Mouse (Mus musculus) heart, postnatal 0 days (tissue): ENCODE measurements at regions not wholly inside any gene's neighbourhood (a gene's known extent, or its start where the extent isn't known, plus 50 kb on each side); places are given as distances from the start of the nearest gene placed in this dataset.

Experiments used
- CTCF ChIP-seq: IDR thresholded peaks from 2 replicates; pipeline ENCODE4 v1.5.1; 2016; ENCODE audit warnings: antibody characterized with exemption, control low read depth, low read depth
- EP300 ChIP-seq: IDR thresholded peaks from 2 replicates; pipeline ENCODE4 v1.6.1; 2016; ENCODE audit warnings: antibody characterized with exemption, low read depth

DNA sequence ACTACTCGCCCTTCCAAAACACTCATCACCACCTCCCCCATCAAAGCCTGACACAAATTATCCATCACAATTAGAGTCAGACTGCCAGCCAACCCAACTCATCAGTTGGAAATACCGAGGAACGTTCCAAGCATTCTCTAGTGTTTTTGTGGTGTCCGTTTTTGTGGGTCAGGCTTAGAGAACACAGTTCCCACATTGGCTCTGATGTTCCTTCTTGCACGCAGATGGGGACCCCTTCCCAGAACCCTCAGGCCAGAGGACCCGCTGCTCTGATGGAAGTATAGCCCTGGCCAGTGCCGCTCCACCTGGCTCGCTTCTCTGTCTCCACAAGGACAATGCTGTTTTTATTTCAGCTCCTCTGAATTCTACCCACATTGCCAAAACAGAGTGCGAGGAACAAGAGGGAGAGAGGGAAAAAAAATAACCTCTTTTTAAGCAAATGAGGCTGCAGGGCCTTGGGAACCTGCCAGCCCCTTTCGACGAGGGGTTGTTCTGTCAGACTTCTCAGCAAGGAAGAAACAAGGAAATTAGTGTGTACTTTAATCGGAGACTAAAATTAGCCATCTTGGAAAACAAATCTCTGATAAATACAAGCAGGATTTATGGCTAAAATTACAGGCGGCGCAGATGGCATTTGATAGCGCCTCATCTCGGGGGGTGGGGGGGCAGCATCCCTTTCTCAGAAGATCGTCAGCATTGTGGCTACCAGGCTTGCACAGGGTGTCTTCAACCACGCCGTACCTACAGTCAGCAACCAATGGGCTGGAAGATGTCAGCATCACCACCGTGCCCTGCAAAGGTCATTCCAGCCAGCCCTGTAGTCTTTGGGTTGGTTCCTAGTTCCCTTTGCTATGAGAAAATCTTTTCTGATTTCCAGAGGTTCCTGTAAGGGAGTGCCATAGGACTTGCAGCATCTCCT, 191.4 kb upstream of the Zdhhc25 start:
- TF ChIP-seq CTCF (no peak), EP300 (no peak)
